Mouse (Mus musculus) right cerebral cortex, postnatal 36 days (tissue): ENCODE measurements at regions not wholly inside any gene's neighbourhood (a gene's known extent, or its start where the extent isn't known, plus 50 kb on each side); places are given as distances from the start of the nearest gene placed in this dataset.

ENCODE experiments used
- DNase-seq, 2 experiments: peaks; one replicate each; pipeline ENCODE4 v3.0.0; 2022; ENCODE audit warnings: low spot score in 2 of 2, mixed read lengths in 1 of 2

- no peak for DNase-seq
Observed at GRCm38 (mm10) chr2:139120905-139121304, 372.8 kb upstream of the Sptlc3 start.

- no peak for DNase-seq
Observed at GRCm38 (mm10) chr2:139132121-139132520, 361.6 kb upstream of the Sptlc3 start.

GRCm38 (mm10) chr2:139147004-139147403 is 346.7 kb upstream of the Sptlc3 start:
- no peak for DNase-seq

- DNase-seq: no peak
Observed at GRCm38 (mm10) chr2:139179641-139180040, 314.1 kb upstream of the Sptlc3 start.

GRCm38 (mm10) chr2:139198281-139198680 is 295.4 kb upstream of the Sptlc3 start:
- peak in 1 of 2 experiments; percentile 32 for DNase-seq

GRCm38 (mm10) chr2:139207649-139208048 is 286.1 kb upstream of the Sptlc3 start:
- no peak for DNase-seq

- peak; percentile 1 to 15 for DNase-seq
Observed at GRCm38 (mm10) chr2:139220757-139221400, 272.8 kb upstream of the Sptlc3 start.

- DNase-seq: no peak
Observed at GRCm38 (mm10) chr2:139230453-139230852, 263.3 kb upstream of the Sptlc3 start.

- no peak for DNase-seq
Observed at GRCm38 (mm10) chr2:139250138-139250537, 243.6 kb upstream of the Sptlc3 start.

- no peak for DNase-seq
Observed at GRCm38 (mm10) chr2:139267119-139267518, 226.6 kb upstream of the Sptlc3 start.

- DNase-seq: no peak
Observed at GRCm38 (mm10) chr2:139276581-139276980, 217.1 kb upstream of the Sptlc3 start.

- DNase-seq: peak; percentile 10 to 12
Observed at GRCm38 (mm10) chr2:139277571-139277970, 216.1 kb upstream of the Sptlc3 start.

GRCm38 (mm10) chr2:139281056-139281455 is 212.7 kb upstream of the Sptlc3 start:
- DNase-seq: no peak

GRCm38 (mm10) chr2:139284315-139284714 is 209.4 kb upstream of the Sptlc3 start:
- no peak for DNase-seq

- DNase-seq: no peak
Observed at GRCm38 (mm10) chr2:139286446-139286845, 207.3 kb upstream of the Sptlc3 start.

GRCm38 (mm10) chr2:139298541-139299152 is 195.1 kb upstream of the Sptlc3 start:
- no peak for DNase-seq

- DNase-seq: no peak
Observed at GRCm38 (mm10) chr2:139311401-139311812, 182.3 kb upstream of the Sptlc3 start.

- no peak for DNase-seq
Observed at GRCm38 (mm10) chr2:139312053-139312452, 181.7 kb upstream of the Sptlc3 start.

GRCm38 (mm10) chr2:139322509-139322908 is 171.2 kb upstream of the Sptlc3 start:
- no peak for DNase-seq

GRCm38 (mm10) chr2:139325501-139325900 is 168.2 kb upstream of the Sptlc3 start:
- DNase-seq: no peak

- DNase-seq: no peak
Observed at GRCm38 (mm10) chr2:139334681-139335080, 159.0 kb upstream of the Sptlc3 start.

- DNase-seq: no peak
Observed at GRCm38 (mm10) chr2:139338240-139338639, 155.5 kb upstream of the Sptlc3 start.

- DNase-seq: no peak
Observed at GRCm38 (mm10) chr2:139356280-139357010, 137.3 kb upstream of the Sptlc3 start.
